Mouse (Mus musculus) sigmoid colon, adult 10 weeks (tissue): ENCODE results near the gene Setdb2. TPM values are rescaled to one million over a fixed set of nuclear protein-coding genes. Genes with fewer than 3 reads are reported as not detected.

Experiments
- polyA plus RNA-seq: library from polyadenylated mRNA; stranded (reverse); fragments of 350-450 nt; fragmentation: Illumina TruSeq; extraction: RNeasy Lipid Tissue Mini Kit (QIAGEN cat#74804); gene quantifications from one replicate; pipeline ENCODE4 v1.2.3, GENCODE M21; 2014; ENCODE audit warnings: low read depth, low replicate concordance

Gene Setdb2
- polyA plus RNA-seq = 23.9 TPM

GRCm38 (mm10) chr14:59440558-59441471 lies at the start of gene Setdb2, which contains the start of gene Cab39l:
TSS of gene Setdb2 (minus strand) at chr14:59440884.
TSS of gene Cab39l (plus strand) at chr14:59440972.

GRCm38 (mm10) chr14:59395281-59395680 lies 45.4 kb downstream of the Setdb2 start, which contains the start of gene Phf11c:
TSS of gene Phf11c (minus strand) at chr14:59395381.

GRCm38 (mm10) chr14:59365244-59365644 lies 75.4 kb downstream of the Setdb2 start, which contains the start of gene Phf11d:
TSS of gene Phf11d (minus strand) at chr14:59365470.

Other genes with a start within 250 kb of the Setdb2 start
- gene Rcbtb1, start 239.7 kb downstream of the Setdb2 start, polyA plus RNA-seq = 70.7 TPM
- gene Gm6904, start 180.7 kb downstream of the Setdb2 start, polyA plus RNA-seq = not detected
- 1.8 TPM for gene Phf11a, start 143.4 kb downstream of the Setdb2 start, polyA plus RNA-seq
- gene Phf11b, start 99.5 kb downstream of the Setdb2 start, polyA plus RNA-seq = 14.3 TPM
- gene Phf11d, start 75.4 kb downstream of the Setdb2 start, polyA plus RNA-seq = 27.5 TPM
- gene Phf11c, start 45.5 kb downstream of the Setdb2 start, polyA plus RNA-seq = 6.0 TPM
- gene Cab39l, start 88 bp upstream of the Setdb2 start, polyA plus RNA-seq = 103 TPM
- 77.4 TPM for gene Cdadc1, start 157.1 kb upstream of the Setdb2 start, polyA plus RNA-seq
- 90.5 TPM for gene Shisa2, start 184.4 kb upstream of the Setdb2 start, polyA plus RNA-seq